Mouse (Mus musculus) brain, embryonic 14.5 days (tissue): ENCODE results near the gene Pramel1. TPM values are rescaled to one million over a fixed set of nuclear protein-coding genes. Genes with fewer than 3 reads are reported as not detected.
A peak's percentile ranks its signal among the peaks of the same experiment; 100 is the strongest.
"Not testable (repeated sequence)": the region's sequence is repeated elsewhere in the genome, so short reads cannot be mapped to it uniquely, and the experiment has no call there.

ENCODE experiments used
- DNase-seq: peaks from one replicate; pipeline ENCODE4 v3.0.0-alpha.2; 2011; ENCODE audit warnings: low read depth
- CTCF ChIP-seq: fragments of 200-500 bp; IDR thresholded peaks from 2 replicates; pipeline ENCODE4 v1.5.1; 2012; ENCODE audit warnings: inconsistent platforms, mild to moderate bottlenecking, moderate library complexity, borderline replicate concordance; ENCODE audit not compliant: insufficient read depth, insufficient read length; ENCODE audit errors: extremely low read depth
- POLR2A ChIP-seq: fragments of 200-500 bp; IDR thresholded peaks from 2 replicates; pipeline ENCODE4 v1.6.1; 2012; ENCODE audit warnings: mild to moderate bottlenecking, inconsistent platforms, borderline replicate concordance; ENCODE audit not compliant: poor library complexity, insufficient read depth, insufficient read length, severe bottlenecking; ENCODE audit errors: extremely low read depth
- polyA plus RNA-seq: library from polyadenylated mRNA; depleted of rRNA; stranded (reverse); fragments of >200 nt; gene quantifications from 2 replicates; pipeline ENCODE4 v1.2.3, GENCODE M21; 2012; rRNA removed

Gene Pramel1
- polyA plus RNA-seq, 1 experiment, result not detected

- peak; percentile 39 for DNase-seq
Observed at GRCm38 (mm10) chr4:143382163-143382562, 12.1 kb upstream of the Pramel1 start.

GRCm38 (mm10) chr4:143383646-143384045 is 10.6 kb upstream of the Pramel1 start:
- DNase-seq, result peak; percentile 23
- TF ChIP-seq CTCF (peak; percentile 59; the same call in 1 of the 2 replicates), POLR2A (no peak)

More at GRCm38 (mm10) chr4:143382163-143382562, 12.1 kb upstream of the Pramel1 start:
- TF ChIP-seq CTCF (no peak), POLR2A (no peak)

- DNase-seq, result peak; percentile 74
- TF ChIP-seq CTCF (peak; percentile 48), POLR2A (no peak)
Observed at GRCm38 (mm10) chr4:143388955-143389702, 5.1 kb upstream of the Pramel1 start.

GRCm38 (mm10) chr4:143411566-143412218 is 17.5 kb downstream of the Pramel1 start:
- peak; percentile 12 for DNase-seq
- TF ChIP-seq POLR2A (no peak), CTCF (no peak)

- peak; percentile 98 for DNase-seq
- peak; percentile 21; the same call in 1 of the 2 replicates for TF ChIP-seq POLR2A
- TF ChIP-seq CTCF, result no peak
Observed at GRCm38 (mm10) chr4:143412219-143413092, 18.2 kb downstream of the Pramel1 start, which contains the start of gene Pramef8. Pramef8 (plus strand) TSS chr4:143412426.

GRCm38 (mm10) chr4:143413621-143414020 is 19.4 kb downstream of the Pramel1 start:
- TF ChIP-seq POLR2A, result no peak
- no peak for TF ChIP-seq CTCF
- DNase-seq, result no peak

GRCm38 (mm10) chr4:143414121-143414520 is 19.9 kb downstream of the Pramel1 start:
- no peak for TF ChIP-seq POLR2A
- TF ChIP-seq CTCF, result no peak
- no peak for DNase-seq

GRCm38 (mm10) chr4:143426770-143427169 is 32.5 kb downstream of the Pramel1 start:
- DNase-seq, result not testable (repeated sequence)

Other genes starting within 250 kb of the Pramel1 start
- 19.7 and 31.6 TPM in 2 replicates for gene Prdm2, start 181.4 kb upstream of the Pramel1 start, polyA plus RNA-seq
- gene Pdpn, start 94.9 kb upstream of the Pramel1 start, polyA plus RNA-seq, result 24.7 and 33.6 TPM in 2 replicates
- gene Lrrc38, start 44.7 kb upstream of the Pramel1 start, polyA plus RNA-seq, result 0.23 TPM in 2 replicates
- gene Pramef8, start 18.0 kb downstream of the Pramel1 start, polyA plus RNA-seq, result 12.1 and 14.7 TPM in 2 replicates
- gene Oog4, start 55.9 kb downstream of the Pramel1 start, polyA plus RNA-seq, result not detected in 2 replicates
- gene Gm13043, start 116.9 kb downstream of the Pramel1 start, polyA plus RNA-seq, result not detected in 2 replicates
- not detected in 2 replicates for gene Gm13040, start 141.5 kb downstream of the Pramel1 start, polyA plus RNA-seq
- gene BC080695, start 157.3 kb downstream of the Pramel1 start, polyA plus RNA-seq, result not detected in 2 replicates
- gene Gm13057, start 157.3 kb downstream of the Pramel1 start, polyA plus RNA-seq, result not detected in 2 replicates
- not detected in 2 replicates for gene Gm13083, start 220.6 kb downstream of the Pramel1 start, polyA plus RNA-seq